9 mouse cellular contexts compared by ENCODE assay signal in the genomic region with DNA sequence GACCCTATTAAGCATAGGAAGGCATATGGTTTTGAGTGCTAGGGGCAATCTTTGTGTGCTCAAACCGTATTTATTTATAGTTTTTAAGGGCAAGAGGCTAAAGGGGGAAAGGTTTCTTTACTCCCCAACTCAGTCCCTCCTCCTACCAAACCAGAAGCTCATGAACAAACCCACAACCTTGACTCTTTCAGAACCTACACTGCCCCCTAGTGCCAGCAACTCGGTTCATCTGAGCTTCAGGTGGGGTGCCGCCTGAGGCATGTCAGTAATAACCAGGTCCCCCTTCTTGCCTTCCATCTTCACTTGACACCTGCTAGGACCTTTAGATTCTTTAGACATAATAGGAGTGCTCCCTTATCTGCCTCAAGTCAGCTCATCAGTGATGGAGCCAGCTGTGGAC. TPM values are rescaled to one million over a fixed set of nuclear protein-coding genes. Genes with fewer than 3 reads are reported as not detected.
DNase-seq lines count a peak whose midpoint lies in the region; ATAC-seq and TF ChIP-seq lines count a peak whose summit lies in the region.
"Had no signal": no experiment of that assay in that cellular context is flagged by ENCODE, and none has a peak within 500 bp of the region (broad histone marks: within the 10 kb centered on the region; RNA-seq: fewer than 3 reads in every experiment).

No protein-coding gene starts in this region.

- H3K4me3 ChIP-seq in left cerebral cortex, adult 2 months = no peak overlapping the region
- H3K4me3 ChIP-seq: embryonic facial prominence, embryonic 12.5 days; neural tube, embryonic 12.5 days had no signal

- in situ Hi-C loops in Patski (cut with MboI; ENCODE audit: low pct_unique_long_range_greater_than_20kb) = no loop called here

- no peaks in the 10 kb centered on the region for H3K27me3 ChIP-seq in Patski
- H3K27me3 ChIP-seq: embryonic facial prominence, embryonic 12.5 days had no signal

- peak; percentile 26 to 29 for DNase-seq in left cerebral cortex, adult 2 months (ENCODE audit: extremely low spot score in 1 of 2, low spot score in 2 of 2)
- no peak for DNase-seq in left cerebral cortex, postnatal 10 days (ENCODE audit: extremely low spot score in 1 of 2, low spot score in 2 of 2)
- no peak for DNase-seq in Patski (ENCODE audit: low read depth, low spot score)
- peak; percentile 55 to 72 for DNase-seq in heart, postnatal 10 days
- peak; percentile 33 to 63 for DNase-seq in natural killer cell, adult 2 months (ENCODE audit: low spot score in 2 of 2)
- no peak for DNase-seq in embryo, embryonic 10 days (ENCODE audit: low spot score)
- no peak for DNase-seq in yolk sac, embryonic 10.5 days (ENCODE audit: low spot score)

- intact Hi-C loops in left cerebral cortex, adult 2 months (cut with DNase I) = loop anchor here (5.0 kb wide), 1 partner anchor 44 kb away; no protein-coding TSS in a partner anchor
- intact Hi-C loops in left cerebral cortex, postnatal 10 days (cut with DNase I) = no loop called here
- intact Hi-C loops in heart, postnatal 10 days (cut with DNase I) = no loop called here

- peak; percentile 49 for TF ChIP-seq CTCF in left cerebral cortex, adult 2 months (IDR thresholded peaks at IDR 0.05)
- TF ChIP-seq CTCF in Patski (IDR thresholded peaks at IDR 0.05) = peak; percentile 57

- no peak for ATAC-seq in Patski

- no peak overlapping the region for H3K27ac ChIP-seq in left cerebral cortex, adult 2 months
- H3K27ac ChIP-seq: embryonic facial prominence, embryonic 12.5 days; neural tube, embryonic 12.5 days had no signal

- CTCF ChIA-PET in Patski (lab: Charles Lee) = interaction anchor here (1.0 to 1.7 kb wide), 5 partner anchors 36 to 222 kb away, joined by 3 read pairs; no protein-coding TSS in a partner anchor

- POLR2A ChIA-PET in Patski (lab: Charles Lee) = no interaction called here

RNA-seq across cellular contexts. Expression of a gene that starts 12.5 kb away (rescaled TPM):
- total RNA-seq in left cerebral cortex, adult 2 months (2021) = 1 to 10 TPM; 1.7 to 2.0 TPM
- 1 to 10 TPM; 2.0 to 2.1 TPM for total RNA-seq in left cerebral cortex, postnatal 10 days (2021)
- not detected for polyA plus RNA-seq in Patski (2021)
- 1 to 10 TPM in 1 of 2 experiments, under 1 TPM in 1; 0.69 to 1.2 TPM for total RNA-seq in heart, postnatal 10 days (2021)

RNA-seq across cellular contexts. Expression of a gene that starts 55.1 kb away (rescaled TPM):
- total RNA-seq in left cerebral cortex, adult 2 months (2021) = 100 to 1,000 TPM; 107 to 111 TPM
- 10 to 100 TPM; 86.3 to 92.1 TPM for total RNA-seq in left cerebral cortex, postnatal 10 days (2021)
- polyA plus RNA-seq in Patski (2021) = 185 TPM
- 10 to 100 TPM; 76.6 to 79.5 TPM for total RNA-seq in heart, postnatal 10 days (2021)

Comparison
In these comparisons a context has a peak if more than half of its experiments do, and no peak if none do; other contexts are left out.
1. DNase-seq: peak in left cerebral cortex, adult 2 months (2 of 2), heart, postnatal 10 days (2 of 2) and natural killer cell, adult 2 months (2 of 2); none in left cerebral cortex, postnatal 10 days (0 of 2), Patski (single experiment), embryo, embryonic 10 days (single experiment) and yolk sac, embryonic 10.5 days (single experiment).